Mouse (Mus musculus) splenic B cell, adult 2 months (primary cell): ENCODE data around the gene Ppdpf.

Experiments used
- DNase-seq: peaks from one replicate; pipeline ENCODE4 v3.0.0-alpha.2; 2011; ENCODE audit warnings: low read depth, low spot score
- H3K27me3 ChIP-seq: 2 replicates; pipeline ENCODE4 v1.6.1; 2012; ENCODE audit warnings: mild to moderate bottlenecking, low read length, moderate library complexity, mixed read lengths; ENCODE audit not compliant: control insufficient read depth, poor library complexity, insufficient read depth, severe bottlenecking
- H3K36me3 ChIP-seq: 2 replicates; pipeline ENCODE4 v1.6.1; 2012; ENCODE audit warnings: mild to moderate bottlenecking, low read length, moderate library complexity, mixed read lengths; ENCODE audit not compliant: control insufficient read depth, poor library complexity, insufficient read depth, severe bottlenecking

The Ppdpf gene

DNA sequence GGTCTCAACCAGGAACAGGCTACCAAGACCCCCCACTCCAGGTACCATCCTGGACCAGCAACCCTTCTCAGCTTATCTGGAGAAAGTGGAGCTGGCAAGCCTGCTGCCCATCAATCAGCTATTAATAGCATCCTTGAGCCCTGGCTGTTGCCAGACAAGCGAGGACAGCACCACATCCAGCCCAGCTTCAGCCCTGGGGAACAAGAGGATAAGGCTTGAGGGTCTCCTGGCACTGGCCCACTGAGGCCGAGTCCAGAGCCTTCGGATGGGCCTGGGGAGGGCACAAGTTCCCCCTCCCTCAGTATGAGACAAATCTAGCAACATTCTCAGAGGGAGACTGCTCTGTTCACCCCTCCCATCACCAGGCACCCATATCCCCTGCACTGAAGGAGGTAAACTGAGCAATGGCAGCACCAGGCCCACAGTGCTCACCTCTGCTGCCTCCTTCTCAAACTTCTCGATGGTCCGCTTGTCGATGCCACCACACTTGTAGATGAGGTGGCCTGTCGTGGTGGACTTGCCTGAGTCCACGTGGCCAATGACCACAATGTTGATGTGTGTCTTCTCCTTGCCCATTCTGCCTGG lies 32.1 kb upstream of the Ppdpf start:
- Histone ChIP-seq H3K27me3 (no peaks in the 10 kb centered on the region; the same call in 1 of the 2 replicates), H3K36me3 (no peaks in the 10 kb centered on the region)
- no peak for DNase-seq

GRCm38 (mm10) chr2:181155801-181156200 lies 31.2 kb upstream of the Ppdpf start:
- Histone ChIP-seq H3K36me3 (no peaks in the 10 kb centered on the region), H3K27me3 (no peaks in the 10 kb centered on the region; the same call in 1 of the 2 replicates)
- DNase-seq, result no peak

- no peaks in the 10 kb centered on the region; the same call in 1 of the 2 replicates for H3K27me3 ChIP-seq
- no peak for DNase-seq
- no peaks in the 10 kb centered on the region for H3K36me3 ChIP-seq
These were observed 30.6 kb upstream of the Ppdpf start, which contains the start of gene Eef1a2 for GRCm38 (mm10) chr2:181156248-181157121. Gene Eef1a2, minus strand, starts transcription at chr2:181157014.

GRCm38 (mm10) chr2:181157180-181157579 lies 29.9 kb upstream of the Ppdpf start:
- H3K36me3 ChIP-seq, result no peaks in the 10 kb centered on the region
- no peak for DNase-seq

GRCm38 (mm10) chr2:181157716-181158302 lies 29.2 kb upstream of the Ppdpf start:
- DNase-seq, result no peak
- no peaks in the 10 kb centered on the region for H3K36me3 ChIP-seq
- no peaks in the 10 kb centered on the region; the same call in 1 of the 2 replicates for H3K27me3 ChIP-seq

More at GRCm38 (mm10) chr2:181157180-181157579, 29.9 kb upstream of the Ppdpf start:
- no peaks in the 10 kb centered on the region; the same call in 1 of the 2 replicates for H3K27me3 ChIP-seq

DNA sequence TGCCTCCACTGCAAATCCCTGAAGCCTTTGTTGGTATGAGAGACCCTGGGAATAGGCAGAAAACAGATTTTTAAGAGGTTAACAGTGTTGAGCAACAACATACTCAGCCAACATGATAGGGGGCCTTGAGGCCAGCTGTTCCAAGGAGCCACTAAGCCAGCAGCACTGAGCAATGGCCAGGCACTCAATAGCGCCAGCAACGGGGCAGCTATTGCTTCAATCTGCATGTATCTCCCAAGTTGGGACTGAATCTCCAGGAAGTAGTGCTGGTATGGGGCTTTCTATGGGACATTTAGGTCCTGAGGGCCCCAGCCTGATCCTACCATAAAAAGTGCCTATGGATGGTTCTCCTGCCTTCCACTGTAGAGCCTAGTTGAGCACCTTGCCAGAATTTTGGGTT lies 28.6 kb upstream of the Ppdpf start:
- no peak for DNase-seq
- no peaks in the 10 kb centered on the region for H3K36me3 ChIP-seq
- H3K27me3 ChIP-seq, result no peaks in the 10 kb centered on the region; the same call in 1 of the 2 replicates

DNA sequence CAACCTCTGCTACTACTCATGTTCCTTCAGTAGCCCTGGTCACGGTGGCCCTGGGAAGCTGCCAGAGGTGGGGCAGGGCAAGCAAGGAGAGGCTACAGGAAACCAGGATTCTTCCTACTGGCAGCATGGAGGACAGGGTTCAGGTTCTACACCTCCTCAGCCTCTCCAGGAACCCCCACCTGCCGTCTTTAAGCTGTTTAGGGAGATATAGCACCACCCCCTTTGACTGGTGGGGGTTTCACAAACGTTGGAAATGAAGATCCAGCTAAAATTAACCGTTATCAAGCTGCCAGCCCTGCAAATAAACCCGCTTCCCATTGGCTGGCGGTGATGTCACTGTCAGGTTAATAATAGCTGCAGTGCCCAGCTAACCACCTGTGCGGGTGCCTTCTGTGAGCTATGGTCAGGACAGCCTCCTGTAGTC lies 27.9 kb upstream of the Ppdpf start:
- no peaks in the 10 kb centered on the region for H3K36me3 ChIP-seq
- no peak for DNase-seq
- no peaks in the 10 kb centered on the region; the same call in 1 of the 2 replicates for H3K27me3 ChIP-seq

DNA sequence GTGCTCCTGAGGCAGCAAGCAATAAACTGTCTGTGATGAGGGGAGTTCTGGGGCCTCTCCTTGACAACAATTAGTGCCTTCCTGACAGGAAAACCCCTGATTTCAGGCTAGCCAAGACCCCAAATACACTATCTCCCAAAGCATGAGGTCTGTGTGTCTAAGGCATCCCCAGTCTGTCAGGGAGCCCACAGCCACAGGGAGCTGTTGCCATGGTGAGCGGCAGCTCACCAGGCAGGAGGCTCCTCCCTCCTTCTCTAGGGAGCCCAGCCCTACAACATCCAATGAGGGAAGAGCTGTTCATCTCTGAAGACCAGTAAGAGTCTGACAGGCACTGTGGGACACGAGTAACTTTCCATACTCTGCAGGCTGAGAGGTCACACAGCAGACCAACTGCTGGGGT lies 27.3 kb upstream of the Ppdpf start:
- DNase-seq, result no peak
- Histone ChIP-seq H3K36me3 (no peaks in the 10 kb centered on the region), H3K27me3 (no peaks in the 10 kb centered on the region; the same call in 1 of the 2 replicates)

DNA sequence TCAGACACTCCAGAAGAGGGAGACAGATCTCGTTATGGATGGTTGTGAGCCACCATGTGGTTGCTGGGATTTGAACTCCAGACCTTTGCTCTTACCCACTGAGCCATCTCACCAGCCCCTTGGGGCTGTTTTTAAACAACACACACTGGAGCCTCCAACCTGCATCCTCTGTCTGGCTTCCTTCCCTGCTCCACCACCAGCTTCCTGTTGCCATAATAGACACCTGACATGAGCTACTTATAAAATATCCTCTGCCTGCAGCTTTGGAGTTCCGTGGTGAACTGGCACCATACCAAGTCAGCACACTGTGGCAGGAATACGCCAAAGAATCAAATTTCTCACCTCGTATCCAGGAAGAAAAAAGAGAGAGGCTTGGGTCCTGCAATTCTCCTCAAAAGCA lies 26.2 kb upstream of the Ppdpf start:
- H3K36me3 ChIP-seq, result no peaks in the 10 kb centered on the region
- no peaks in the 10 kb centered on the region; the same call in 1 of the 2 replicates for H3K27me3 ChIP-seq
- no peak for DNase-seq

DNA sequence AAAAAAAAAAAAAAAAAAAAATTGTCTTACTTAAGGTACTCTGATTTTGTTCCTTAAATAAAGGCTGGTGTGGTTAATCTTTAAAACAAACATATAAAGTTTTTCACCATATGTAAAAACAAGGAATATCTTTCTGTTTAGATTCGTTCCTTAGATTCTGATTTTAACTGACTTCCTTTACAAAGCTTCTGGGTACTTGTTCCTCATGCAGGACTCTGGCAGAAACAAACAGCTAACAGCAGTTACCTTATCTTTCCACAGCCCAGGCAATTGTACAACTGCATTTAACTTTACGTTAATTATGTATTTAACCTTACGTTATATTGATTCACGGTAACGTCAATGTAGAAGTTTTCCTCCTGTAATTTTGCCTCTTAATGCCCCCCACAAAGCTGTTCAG lies 20.6 kb upstream of the Ppdpf start:
- Histone ChIP-seq H3K27me3 (no peaks in the 10 kb centered on the region), H3K36me3 (no peaks in the 10 kb centered on the region)
- DNase-seq, result no peak

GRCm38 (mm10) chr2:181174646-181175045 lies 12.4 kb upstream of the Ppdpf start:
- no peak for DNase-seq
- no peaks in the 10 kb centered on the region; the same call in 1 of the 2 replicates for H3K27me3 ChIP-seq
- no peaks in the 10 kb centered on the region for H3K36me3 ChIP-seq

GRCm38 (mm10) chr2:181178015-181178414 lies 9.0 kb upstream of the Ppdpf start:
- H3K36me3 ChIP-seq, result no peaks in the 10 kb centered on the region
- no peaks in the 10 kb centered on the region; the same call in 1 of the 2 replicates for H3K27me3 ChIP-seq
- DNase-seq, result no peak

DNA sequence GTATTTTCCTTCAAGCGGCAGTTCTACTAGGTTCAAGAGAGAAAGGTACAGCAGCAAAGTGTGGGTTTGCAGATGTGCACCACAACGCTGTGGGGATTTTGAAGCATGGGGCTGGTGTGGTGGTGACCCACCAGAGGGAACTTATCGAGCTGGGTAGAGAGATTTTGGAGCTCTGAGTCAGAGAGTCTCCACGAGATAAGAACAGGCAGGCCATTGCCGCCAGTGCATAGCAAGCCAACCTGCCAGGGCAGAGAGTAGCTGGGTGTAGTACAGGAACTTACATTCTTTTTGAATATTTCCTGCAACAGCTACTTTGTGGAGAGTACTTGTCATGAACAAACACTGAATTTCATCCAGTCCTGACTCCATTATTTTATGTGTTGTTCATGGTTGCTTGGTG lies 8.6 kb upstream of the Ppdpf start:
- no peak for DNase-seq
- H3K36me3 ChIP-seq, result no peaks in the 10 kb centered on the region
- H3K27me3 ChIP-seq, result no peaks in the 10 kb centered on the region; the same call in 1 of the 2 replicates

- no peaks in the 10 kb centered on the region for H3K36me3 ChIP-seq
- H3K27me3 ChIP-seq, result no peaks in the 10 kb centered on the region; the same call in 1 of the 2 replicates
- DNase-seq, result no peak
These were observed 6.1 kb upstream of the Ppdpf start for GRCm38 (mm10) chr2:181180898-181181297.

DNA sequence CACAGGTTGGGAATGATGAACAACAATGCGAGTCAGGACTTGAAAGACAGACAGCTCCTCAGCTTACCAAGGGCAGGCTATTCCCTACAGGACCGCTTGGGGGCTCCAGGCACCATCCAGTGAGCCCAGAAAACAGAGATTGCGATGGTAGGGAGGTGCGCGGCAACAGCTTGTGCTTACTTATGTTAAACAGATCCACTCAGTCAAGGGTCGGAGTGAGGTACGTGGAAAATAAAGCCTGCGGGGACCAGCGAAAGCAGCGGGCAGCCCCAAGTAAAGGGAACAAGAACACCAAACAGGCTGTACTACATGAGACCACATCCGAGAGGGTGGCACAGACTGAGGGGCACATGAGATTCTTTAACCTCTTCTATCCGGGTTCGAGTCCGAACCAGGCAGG lies 412 bp upstream of the Ppdpf start:
- no peaks in the 10 kb centered on the region for H3K36me3 ChIP-seq
- peak; percentile 93 for DNase-seq
- H3K27me3 ChIP-seq, result no peaks in the 10 kb centered on the region
